Mouse (Mus musculus): ENCODE measurements around the gene Tnrc6a. TPM values are rescaled to one million over a fixed set of nuclear protein-coding genes. Genes with fewer than 3 reads are reported as not detected.

Gene Tnrc6a
- total and polyA plus RNA-seq, 3 experiments: 16.3 to 62.0 (median 20.1) TPM

DNA sequence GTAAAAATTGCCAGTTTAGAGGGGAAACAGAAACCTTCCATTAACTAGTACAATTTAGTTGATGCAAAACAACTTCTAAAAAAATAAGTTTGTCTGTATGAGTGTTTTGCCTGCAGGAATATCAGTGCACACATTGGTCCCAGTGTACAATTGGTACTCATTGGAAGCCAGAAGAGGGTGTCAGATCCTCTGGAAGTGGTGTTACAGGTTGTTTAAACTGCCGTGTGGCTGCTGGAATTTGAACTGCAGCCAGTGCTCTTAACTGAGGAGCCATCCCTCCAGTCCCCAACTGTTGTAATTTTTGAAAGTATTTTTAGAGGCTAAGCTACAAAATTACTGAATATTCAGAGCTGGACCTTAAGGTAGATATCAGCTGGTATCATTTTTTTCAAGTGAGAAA lies 4.3 kb downstream of the Tnrc6a start:
- Histone ChIP-seq H3K9me3 (replicated peaks; ENCODE audit: low read length) (no peaks in the 10 kb centered on the region), H3K4me1 (ENCODE audit: control insufficient read depth in 1 of 2, insufficient read depth in 2 of 2) (peaks cover 12 to 74% of the 10 kb centered on the region in 2 experiments), H3K4me2 (ENCODE audit: insufficient read depth, low read depth, poor library complexity, severe bottlenecking) (no peak overlapping the region), H3K4me3 (replicated peaks in 1 of 3; ENCODE audit: low read depth in 2 of 3, low read length in 2 of 3, poor library complexity in 1 of 3) (no peak overlapping the region), H3K79me2 (replicated peaks; ENCODE audit: control insufficient read depth, extremely low read depth, insufficient read depth, poor library complexity, severe bottlenecking) (peaks cover 56% of the 10 kb centered on the region), H3K27me3 (replicated peaks) (no peaks in the 10 kb centered on the region), H3K27ac (ENCODE audit: insufficient read depth, low read depth) (no peak overlapping the region), H3K36me3 (replicated peaks in 1 of 2; ENCODE audit: control insufficient read depth in 1 of 2, insufficient read depth in 1 of 2, low read length in 1 of 2) (peaks cover 6 to 45% of the 10 kb centered on the region in 2 experiments), H3K9ac (ENCODE audit: insufficient read depth, low read depth) (no peak overlapping the region)
- dilution Hi-C loops (cut with MboI; ENCODE audit: extremely low pct_ligation_motif_present, extremely low pct_unique_long_range_greater_than_20kb, low sequenced_read_pairs) (no loop called here), in situ Hi-C loops (cut with MboI; ENCODE audit: low pct_ligation_motif_present, low pct_unique_long_range_greater_than_20kb, low sequenced_read_pairs) (no loop called here)
- TF ChIP-seq CTCF (conservative IDR thresholded peaks at IDR 0.05 in 1 of 2, IDR thresholded peaks at IDR 0.05 in 1 of 2; ENCODE audit: low read depth in 2 of 2, low read length in 2 of 2): no peak
- TF ChIP-seq GABPA (IDR thresholded peaks at IDR 0.05; ENCODE audit: insufficient replicate concordance, low read depth, low read length): no peak
- DNase-seq (ENCODE audit: extremely low read depth): no peak

DNA sequence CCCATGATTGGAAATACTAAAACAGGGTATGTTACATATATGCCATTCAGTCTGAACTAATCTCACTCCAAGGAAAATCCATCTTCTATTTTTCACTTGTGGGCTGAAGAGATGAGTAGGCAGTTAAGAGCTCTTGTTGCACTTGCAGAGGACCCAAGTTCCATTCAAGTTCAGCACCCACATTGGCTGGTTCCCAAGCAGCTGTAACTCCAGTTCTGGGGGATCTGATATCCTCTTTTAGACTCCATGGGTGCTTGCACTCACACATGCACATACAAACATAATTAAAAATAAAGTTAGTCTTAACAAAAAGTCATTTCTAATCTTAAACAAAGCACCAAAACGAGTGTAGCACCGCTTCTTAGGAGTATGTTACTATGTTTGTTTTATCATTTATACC lies 5.4 kb downstream of the Tnrc6a start:
- Histone ChIP-seq H3K36me3 (replicated peaks in 1 of 2; ENCODE audit: control insufficient read depth in 1 of 2, insufficient read depth in 1 of 2, low read length in 1 of 2) (peaks cover 6 to 51% of the 10 kb centered on the region in 2 experiments), H3K4me3 (replicated peaks in 1 of 3; ENCODE audit: low read depth in 2 of 3, low read length in 2 of 3, poor library complexity in 1 of 3) (no peak overlapping the region), H3K79me2 (replicated peaks; ENCODE audit: control insufficient read depth, extremely low read depth, insufficient read depth, poor library complexity, severe bottlenecking) (peaks cover 62% of the 10 kb centered on the region), H3K4me1 (ENCODE audit: control insufficient read depth in 1 of 2, insufficient read depth in 2 of 2) (peaks cover 12 to 79% of the 10 kb centered on the region in 2 experiments), H3K9ac (ENCODE audit: insufficient read depth, low read depth) (no peak overlapping the region), H3K9me3 (replicated peaks; ENCODE audit: low read length) (no peaks in the 10 kb centered on the region), H3K4me2 (ENCODE audit: insufficient read depth, low read depth, poor library complexity, severe bottlenecking) (no peak overlapping the region), H3K27me3 (replicated peaks) (no peaks in the 10 kb centered on the region), H3K27ac (ENCODE audit: insufficient read depth, low read depth) (no peak overlapping the region)
- DNase-seq (ENCODE audit: extremely low read depth): no peak
- dilution Hi-C loops (cut with MboI; ENCODE audit: extremely low pct_ligation_motif_present, extremely low pct_unique_long_range_greater_than_20kb, low sequenced_read_pairs): no loop called here
- in situ Hi-C loops (cut with MboI; ENCODE audit: low pct_ligation_motif_present, low pct_unique_long_range_greater_than_20kb, low sequenced_read_pairs): no loop called here
- TF ChIP-seq PAX5 (IDR thresholded peaks at IDR 0.05; ENCODE audit: low read length): no peak
- no peak for TF ChIP-seq JUN (IDR thresholded peaks at IDR 0.05; ENCODE audit: insufficient read depth, low read depth, low read length)
- no peak for TF ChIP-seq CHD2 (IDR thresholded peaks at IDR 0.05; ENCODE audit: low read length)
- TF ChIP-seq E2F4 (IDR thresholded peaks at IDR 0.05; ENCODE audit: insufficient replicate concordance, low read depth, low read length): no peak
- no peak for TF ChIP-seq ZMIZ1 (IDR thresholded peaks at IDR 0.05; ENCODE audit: low read depth, low read length)
- TF ChIP-seq POLR2A (IDR thresholded peaks at IDR 0.05; ENCODE audit: low read depth, low read length): no peak
- no peak for TF ChIP-seq RAD21 (IDR thresholded peaks at IDR 0.05; ENCODE audit: low read depth, low read length)
- no peak for TF ChIP-seq ETS1 (conservative IDR thresholded peaks at IDR 0.05; ENCODE audit: low read depth, low read length)
- no peak for TF ChIP-seq CHD1 (IDR thresholded peaks at IDR 0.05; ENCODE audit: low read depth, low read length)
- TF ChIP-seq JUND (conservative IDR thresholded peaks at IDR 0.05; ENCODE audit: low read depth, low read length): no peak
- TF ChIP-seq USF1 (IDR thresholded peaks at IDR 0.05; ENCODE audit: low read depth, low read length): no peak
- TF ChIP-seq IRF4 (IDR thresholded peaks at IDR 0.05; ENCODE audit: low read depth, low read length): no peak

DNA sequence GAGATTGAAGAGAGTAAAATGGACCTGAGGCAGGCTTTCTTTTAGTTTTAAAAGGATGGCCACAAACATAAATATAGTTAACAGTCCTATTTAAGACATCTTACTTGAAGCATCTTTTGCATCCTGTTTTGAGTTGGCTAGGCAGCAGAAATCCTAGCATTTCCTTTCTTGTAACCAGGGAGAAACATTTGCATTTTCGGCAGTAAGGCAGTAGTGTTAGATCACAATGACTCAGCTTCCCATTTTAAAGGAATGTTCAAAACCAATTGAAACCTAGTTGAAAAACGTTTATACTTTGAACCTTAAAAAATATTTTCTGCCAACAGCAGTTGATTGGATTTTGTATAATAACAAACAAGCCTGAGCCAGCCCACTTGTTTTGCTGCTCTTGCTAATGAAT lies 6.5 kb downstream of the Tnrc6a start:
- no peaks in the 10 kb centered on the region for H3K9me3 ChIP-seq (replicated peaks; ENCODE audit: low read length)
- H3K4me2 ChIP-seq (ENCODE audit: insufficient read depth, low read depth, poor library complexity, severe bottlenecking): peak overlapping the region; percentile 16; the same call in 1 of the 2 replicates
- in situ Hi-C loops (cut with MboI; ENCODE audit: low pct_ligation_motif_present, low pct_unique_long_range_greater_than_20kb, low sequenced_read_pairs): no loop called here
- peaks cover 62% of the 10 kb centered on the region for H3K79me2 ChIP-seq (replicated peaks; ENCODE audit: control insufficient read depth, extremely low read depth, insufficient read depth, poor library complexity, severe bottlenecking)
- H3K4me1 ChIP-seq (ENCODE audit: control insufficient read depth in 1 of 2, insufficient read depth in 2 of 2): peaks cover 12 to 80% of the 10 kb centered on the region in 2 experiments
- TF ChIP-seq TCF12 (IDR thresholded peaks at IDR 0.05; ENCODE audit: low read depth, low read length) (no peak), MEF2A (IDR thresholded peaks at IDR 0.05; ENCODE audit: borderline replicate concordance, low read depth, low read length) (peak; percentile 53; the same call in 1 of the 2 replicates), GABPA (IDR thresholded peaks at IDR 0.05; ENCODE audit: insufficient replicate concordance, low read depth, low read length) (no peak), IRF4 (IDR thresholded peaks at IDR 0.05; ENCODE audit: low read depth, low read length) (peak; percentile 76), EP300 (IDR thresholded peaks at IDR 0.05; ENCODE audit: low read length) (peak; percentile 78), NELFE (IDR thresholded peaks at IDR 0.05; ENCODE audit: low read depth, low read length) (no peak), MAZ (IDR thresholded peaks at IDR 0.05; ENCODE audit: low read depth, low read length) (no peak), JUND (conservative IDR thresholded peaks at IDR 0.05; ENCODE audit: low read depth, low read length) (peak; percentile 63), ZMIZ1 (IDR thresholded peaks at IDR 0.05; ENCODE audit: low read depth, low read length) (no peak), BHLHE40 (IDR thresholded peaks at IDR 0.05; ENCODE audit: low read depth, low read length) (0 out of 2 replicates have a peak, but pooled peaks have one; percentile 11), RCOR1 (conservative IDR thresholded peaks at IDR 0.05; ENCODE audit: low read depth, low read length) (peak; percentile 67; the same call in 1 of the 2 replicates), JUN (IDR thresholded peaks at IDR 0.05; ENCODE audit: insufficient read depth, low read depth, low read length) (0 out of 2 replicates have a peak, but pooled peaks have one; percentile 41), MAFK (IDR thresholded peaks at IDR 0.05; ENCODE audit: insufficient replicate concordance, low read length) (peak; percentile 66; the same call in 1 of the 2 replicates)
- DNase-seq (ENCODE audit: extremely low read depth): peak; percentile 45
- peaks cover 6 to 62% of the 10 kb centered on the region in 2 experiments for H3K36me3 ChIP-seq (replicated peaks in 1 of 2; ENCODE audit: control insufficient read depth in 1 of 2, insufficient read depth in 1 of 2, low read length in 1 of 2)
- no peak overlapping the region for H3K9ac ChIP-seq (ENCODE audit: insufficient read depth, low read depth)
- H3K4me3 ChIP-seq (replicated peaks in 1 of 3; ENCODE audit: low read depth in 2 of 3, low read length in 2 of 3, poor library complexity in 1 of 3): no peak overlapping the region
- H3K27me3 ChIP-seq (replicated peaks): no peaks in the 10 kb centered on the region
- dilution Hi-C loops (cut with MboI; ENCODE audit: extremely low pct_ligation_motif_present, extremely low pct_unique_long_range_greater_than_20kb, low sequenced_read_pairs): no loop called here
- no peak overlapping the region for H3K27ac ChIP-seq (ENCODE audit: insufficient read depth, low read depth)
